Mouse (Mus musculus) small intestine, adult 2 months (tissue): ENCODE results near the gene Atp5mpl.

Experiments used
- CTCF ChIP-seq: fragments of 200-500 bp; IDR thresholded peaks from 2 replicates; pipeline ENCODE4 v1.5.1; 2012; ENCODE audit warnings: low read depth, mild to moderate bottlenecking, control low read depth, inconsistent platforms, low read length, moderate library complexity, mixed read lengths; ENCODE audit not compliant: insufficient replicate concordance, insufficient read length; ENCODE audit errors: extremely low read depth
- POLR2A ChIP-seq: fragments of 200-500 bp; IDR thresholded peaks from 2 replicates; pipeline ENCODE4 v1.6.1; 2012; ENCODE audit warnings: low read depth, mild to moderate bottlenecking, control low read depth, inconsistent platforms, low read length, moderate library complexity

- TF ChIP-seq CTCF (no peak), POLR2A (no peak)
Measured at GRCm38 (mm10) chr12:111978274-111978673, 11.5 kb upstream of the Atp5mpl start.
